Mouse (Mus musculus): ENCODE measurements around the gene Adck2. TPM values are rescaled to one million over a fixed set of nuclear protein-coding genes. Genes with fewer than 3 reads are reported as not detected.

Gene Adck2
- 25.8 and 33.1 TPM in 2 replicates for polyA plus RNA-seq (2015; fragmentation: Nextera tagmentation; extraction: Ambion mirVana)

- peak within 1 kb of the TSS; percentile 84 for H3K4me2 ChIP-seq (ENCODE audit: low read length)
- ATAC-seq (replicated peaks; ENCODE audit: low FRiP score, low read depth) (peak; percentile 90), DNase-seq (ENCODE audit: low spot score) (peak; percentile 94)
- H3K4me3 ChIP-seq (replicated peaks; ENCODE audit: low read depth, low read length) = peak within 1 kb of the TSS; percentile 78
- 0 out of 2 replicates have a peak, but pooled peaks cover 10% of the 10 kb centered on the region for H3K36me3 ChIP-seq (ENCODE audit: insufficient read depth, low read length)
- peak within 1 kb of the TSS; percentile 79 for H3K9ac ChIP-seq (ENCODE audit: low read depth, low read length)
- peak within 1 kb of the TSS; percentile 94 for H3K27ac ChIP-seq
- no peaks in the 10 kb centered on the region for H3K27me3 ChIP-seq (ENCODE audit: insufficient read depth, low read length)
- WGBS = under 1% methylated on average over 49 of the region's 49 CpGs
- H3K4me1 ChIP-seq (replicated peaks; ENCODE audit: insufficient read depth, low read length) = peaks cover 7% of the 10 kb centered on the region; the same call in 1 of the 2 replicates
- no peaks in the 10 kb centered on the region for H3K9me3 ChIP-seq (replicated peaks; ENCODE audit: low read length)
- TF ChIP-seq CTCF (IDR thresholded peaks at IDR 0.05; ENCODE audit: low read depth) = peak; percentile 60
Observed at GRCm38 (mm10) chr6:39573791-39574554, at the start of gene Adck2. Adck2 (plus strand) TSS chr6:39573873.

- DNase-seq (ENCODE audit: low spot score) (no peak), ATAC-seq (replicated peaks; ENCODE audit: low FRiP score, low read depth) (no peak)
- H3K4me3 ChIP-seq (replicated peaks; ENCODE audit: low read depth, low read length) = no peak overlapping the region
- H3K9ac ChIP-seq (ENCODE audit: low read depth, low read length) = no peak overlapping the region
- H3K9me3 ChIP-seq (replicated peaks; ENCODE audit: low read length) = no peaks in the 10 kb centered on the region
- H3K4me1 ChIP-seq (replicated peaks; ENCODE audit: insufficient read depth, low read length) = no peaks in the 10 kb centered on the region
- H3K27ac ChIP-seq = no peak overlapping the region
- H3K36me3 ChIP-seq (ENCODE audit: insufficient read depth, low read length) = peaks cover 12% of the 10 kb centered on the region; the same call in 1 of the 2 replicates
- no peak overlapping the region for H3K4me2 ChIP-seq (ENCODE audit: low read length)
- 77% methylated on average over 9 of the region's 10 CpGs for WGBS
- H3K27me3 ChIP-seq (ENCODE audit: insufficient read depth, low read length) = no peaks in the 10 kb centered on the region
- no peak for TF ChIP-seq CTCF (IDR thresholded peaks at IDR 0.05; ENCODE audit: low read depth)
Observed at GRCm38 (mm10) chr6:39526797-39527196, 46.9 kb upstream of the Adck2 start.

GRCm38 (mm10) chr6:39527337-39527784 is 46.3 kb upstream of the Adck2 start:
- no peak overlapping the region for H3K27ac ChIP-seq
- no peak overlapping the region for H3K4me3 ChIP-seq (replicated peaks; ENCODE audit: low read depth, low read length)
- no peak overlapping the region for H3K4me2 ChIP-seq (ENCODE audit: low read length)
- H3K9ac ChIP-seq (ENCODE audit: low read depth, low read length) = no peak overlapping the region
- no peak for TF ChIP-seq CTCF (IDR thresholded peaks at IDR 0.05; ENCODE audit: low read depth)
- DNase-seq (ENCODE audit: low spot score) (no peak), ATAC-seq (replicated peaks; ENCODE audit: low FRiP score, low read depth) (no peak)
- H3K9me3 ChIP-seq (replicated peaks; ENCODE audit: low read length) = no peaks in the 10 kb centered on the region
- peaks cover 9% of the 10 kb centered on the region; the same call in 1 of the 2 replicates for H3K36me3 ChIP-seq (ENCODE audit: insufficient read depth, low read length)
- WGBS = 84% methylated on average over 7 of the region's 7 CpGs
- H3K4me1 ChIP-seq (replicated peaks; ENCODE audit: insufficient read depth, low read length) = no peaks in the 10 kb centered on the region
- no peaks in the 10 kb centered on the region for H3K27me3 ChIP-seq (ENCODE audit: insufficient read depth, low read length)

GRCm38 (mm10) chr6:39527811-39528210 is 45.9 kb upstream of the Adck2 start:
- no peaks in the 10 kb centered on the region for H3K27me3 ChIP-seq (ENCODE audit: insufficient read depth, low read length)
- no peaks in the 10 kb centered on the region for H3K9me3 ChIP-seq (replicated peaks; ENCODE audit: low read length)
- no peak overlapping the region for H3K4me3 ChIP-seq (replicated peaks; ENCODE audit: low read depth, low read length)
- no peaks in the 10 kb centered on the region for H3K4me1 ChIP-seq (replicated peaks; ENCODE audit: insufficient read depth, low read length)
- no peak overlapping the region for H3K4me2 ChIP-seq (ENCODE audit: low read length)
- WGBS = 66% methylated on average over 4 of the region's 4 CpGs
- H3K36me3 ChIP-seq (ENCODE audit: insufficient read depth, low read length) = peaks cover 5% of the 10 kb centered on the region; the same call in 1 of the 2 replicates
- DNase-seq (ENCODE audit: low spot score) (no peak), ATAC-seq (replicated peaks; ENCODE audit: low FRiP score, low read depth) (no peak)
- no peak for TF ChIP-seq CTCF (IDR thresholded peaks at IDR 0.05; ENCODE audit: low read depth)
- H3K9ac ChIP-seq (ENCODE audit: low read depth, low read length) = no peak overlapping the region
- H3K27ac ChIP-seq = no peak overlapping the region

- DNase-seq (ENCODE audit: low spot score) = no peak
Observed at GRCm38 (mm10) chr6:39528671-39529535, 44.8 kb upstream of the Adck2 start.

GRCm38 (mm10) chr6:39534944-39535343 is 38.7 kb upstream of the Adck2 start:
- H3K4me2 ChIP-seq (ENCODE audit: low read length) = no peak overlapping the region
- TF ChIP-seq CTCF (IDR thresholded peaks at IDR 0.05; ENCODE audit: low read depth) = no peak
- ATAC-seq (replicated peaks; ENCODE audit: low FRiP score, low read depth) (no peak), DNase-seq (ENCODE audit: low spot score) (no peak)
- H3K4me3 ChIP-seq (replicated peaks; ENCODE audit: low read depth, low read length) = no peak overlapping the region
- H3K27me3 ChIP-seq (ENCODE audit: insufficient read depth, low read length) = no peaks in the 10 kb centered on the region
- no peaks in the 10 kb centered on the region for H3K36me3 ChIP-seq (ENCODE audit: insufficient read depth, low read length)
- H3K4me1 ChIP-seq (replicated peaks; ENCODE audit: insufficient read depth, low read length) = peaks cover 11% of the 10 kb centered on the region
- no peak overlapping the region for H3K27ac ChIP-seq
- H3K9ac ChIP-seq (ENCODE audit: low read depth, low read length) = no peak overlapping the region
- H3K9me3 ChIP-seq (replicated peaks; ENCODE audit: low read length) = no peaks in the 10 kb centered on the region

More at GRCm38 (mm10) chr6:39528671-39529535, 44.8 kb upstream of the Adck2 start:
- 44% methylated on average over 12 of the region's 12 CpGs for WGBS
- Histone ChIP-seq H3K4me2 (ENCODE audit: low read length) (no peak overlapping the region), H3K9ac (ENCODE audit: low read depth, low read length) (no peak overlapping the region), H3K4me1 (replicated peaks; ENCODE audit: insufficient read depth, low read length) (no peaks in the 10 kb centered on the region), H3K27me3 (ENCODE audit: insufficient read depth, low read length) (no peaks in the 10 kb centered on the region), H3K9me3 (replicated peaks; ENCODE audit: low read length) (no peaks in the 10 kb centered on the region), H3K36me3 (ENCODE audit: insufficient read depth, low read length) (no peaks in the 10 kb centered on the region), H3K4me3 (replicated peaks; ENCODE audit: low read depth, low read length) (no peak overlapping the region), H3K27ac (no peak overlapping the region)
- no peak for ATAC-seq (replicated peaks; ENCODE audit: low FRiP score, low read depth)
- no peak for TF ChIP-seq CTCF (IDR thresholded peaks at IDR 0.05; ENCODE audit: low read depth)

Data from kidney, postnatal 0 days (tissue).